Mouse (Mus musculus): Measurements from ENCODE around the gene Fbxw20. TPM values are rescaled to one million over a fixed set of nuclear protein-coding genes. Genes with fewer than 3 reads are reported as not detected.

The Fbxw20 gene
- polyA plus RNA-seq, 1 experiment from 2014 or later: not detected

Other genes with a start within 250 kb of the Fbxw20 start
- gene Ucn2, start 248.7 kb downstream of the Fbxw20 start, polyA plus RNA-seq (2014; fragmentation: Nextera tagmentation; extraction: Ambion mirVana): 0.64 and 1.3 TPM in 2 replicates
- 7.4 TPM in 2 replicates for gene Pfkfb4, start 243.0 kb downstream of the Fbxw20 start, polyA plus RNA-seq (2014; fragmentation: Nextera tagmentation; extraction: Ambion mirVana)
- 81.7 and 90.0 TPM in 2 replicates for gene Shisa5, start 196.2 kb downstream of the Fbxw20 start, polyA plus RNA-seq (2014; fragmentation: Nextera tagmentation; extraction: Ambion mirVana)
- 15.5 and 17.6 TPM in 2 replicates for gene Trex1, start 175.0 kb downstream of the Fbxw20 start, polyA plus RNA-seq (2014; fragmentation: Nextera tagmentation; extraction: Ambion mirVana)
- gene Atrip, start 160.6 kb downstream of the Fbxw20 start, polyA plus RNA-seq (2014; fragmentation: Nextera tagmentation; extraction: Ambion mirVana): 19.5 and 25.0 TPM in 2 replicates
- 11.4 and 11.6 TPM in 2 replicates for gene Ccdc51, start 152.3 kb downstream of the Fbxw20 start, polyA plus RNA-seq (2014; fragmentation: Nextera tagmentation; extraction: Ambion mirVana)
- 612 and 655 TPM in 2 replicates for gene Tma7, start 152.2 kb downstream of the Fbxw20 start, polyA plus RNA-seq (2014; fragmentation: Nextera tagmentation; extraction: Ambion mirVana)
- 9.1 and 9.7 TPM in 2 replicates for gene Plxnb1, start 139.4 kb downstream of the Fbxw20 start, polyA plus RNA-seq (2014; fragmentation: Nextera tagmentation; extraction: Ambion mirVana)
- not detected in 2 replicates for gene Fbxw21, start 72.7 kb downstream of the Fbxw20 start, polyA plus RNA-seq (2014; fragmentation: Nextera tagmentation; extraction: Ambion mirVana)
- gene Fbxw13, start 38.8 kb downstream of the Fbxw20 start, polyA plus RNA-seq (2014; fragmentation: Nextera tagmentation; extraction: Ambion mirVana): not detected in 2 replicates
- gene Fbxw14, start 52.9 kb upstream of the Fbxw20 start, polyA plus RNA-seq (2014; fragmentation: Nextera tagmentation; extraction: Ambion mirVana): not detected in 2 replicates
- gene Fbxw28, start 104.9 kb upstream of the Fbxw20 start, polyA plus RNA-seq (2014; fragmentation: Nextera tagmentation; extraction: Ambion mirVana): not detected in 2 replicates
- gene Fbxw22, start 169.5 kb upstream of the Fbxw20 start, polyA plus RNA-seq (2014; fragmentation: Nextera tagmentation; extraction: Ambion mirVana): not detected in 2 replicates
- not detected in 2 replicates for gene Fbxw16, start 214.4 kb upstream of the Fbxw20 start, polyA plus RNA-seq (2014; fragmentation: Nextera tagmentation; extraction: Ambion mirVana)